Mouse (Mus musculus) CH12.LX (cell line): ENCODE data around the gene Ssh2.

Experiments
- CTCF ChIP-seq, 2 experiments: IDR thresholded peaks in 1 of 2; conservative IDR thresholded peaks in 1 of 2; 2 replicates each; pipeline ENCODE4 v1.5.1; 2011 to 2012; ENCODE audit warnings: low read depth in 2 of 2, low read length in 2 of 2, improper control_type of control experiment in 1 of 2, inconsistent platforms in 1 of 2, mild to moderate bottlenecking in 1 of 2, moderate library complexity in 1 of 2
- MAX ChIP-seq: IDR thresholded peaks from 2 replicates; pipeline ENCODE4 v1.6.1; 2011; ENCODE audit warnings: low read length, improper control_type of control experiment
- MAZ ChIP-seq: IDR thresholded peaks from 2 replicates; pipeline ENCODE4 v1.6.1; 2012; ENCODE audit warnings: low read depth, mild to moderate bottlenecking, inconsistent platforms, low read length, improper control_type of control experiment, moderate library complexity
- PAX5 ChIP-seq: IDR thresholded peaks from 2 replicates; pipeline ENCODE4 v1.6.1; 2012; ENCODE audit warnings: low read length, inconsistent platforms, mixed read lengths
- POLR2A ChIP-seq: IDR thresholded peaks from 2 replicates; pipeline ENCODE4 v1.6.1; 2011; ENCODE audit warnings: low read depth, mild to moderate bottlenecking, improper control_type of control experiment, low read length
- UBTF ChIP-seq: IDR thresholded peaks from 2 replicates; pipeline ENCODE4 v1.6.1; 2012; ENCODE audit warnings: low read depth, mild to moderate bottlenecking, inconsistent platforms, low read length, improper control_type of control experiment, moderate library complexity
- ZMIZ1 ChIP-seq: IDR thresholded peaks from 2 replicates; pipeline ENCODE4 v1.6.1; 2012; ENCODE audit warnings: low read depth, mild to moderate bottlenecking, inconsistent platforms, low read length, improper control_type of control experiment
- ZNF384 ChIP-seq: IDR thresholded peaks from 2 replicates; pipeline ENCODE4 v1.6.1; 2012; ENCODE audit warnings: low read depth, low read length, improper control_type of control experiment, inconsistent platforms

- no peak for TF ChIP-seq PAX5
- no peak for TF ChIP-seq POLR2A
- TF ChIP-seq MAX: no peak
- no peak for TF ChIP-seq UBTF
- TF ChIP-seq ZMIZ1: no peak
- TF ChIP-seq CTCF (conservative IDR thresholded peaks at IDR 0.05 in 1 of 2, IDR thresholded peaks at IDR 0.05 in 1 of 2; ENCODE audit: low read depth in 2 of 2, low read length in 2 of 2): no peak
- TF ChIP-seq MAZ: no peak
- TF ChIP-seq ZNF384: no peak
Measured at GRCm38 (mm10) chr11:77184926-77185325, 31.2 kb upstream of the Ssh2 start.
